Mouse (Mus musculus) embryonic fibroblast, embryonic 13.5 days (primary cell): ENCODE results near the gene Prickle2.

ENCODE experiments used
- CTCF ChIP-seq: IDR thresholded peaks from 2 replicates; pipeline ENCODE4 v1.5.1; 2011; ENCODE audit warnings: mild to moderate bottlenecking, control low read depth, low read length, moderate library complexity, borderline replicate concordance; ENCODE audit not compliant: insufficient read depth
- POLR2A ChIP-seq: IDR thresholded peaks from 2 replicates; pipeline ENCODE4 v1.6.1; 2011; ENCODE audit warnings: low read depth, mild to moderate bottlenecking, control low read depth, low read length, moderate library complexity

DNA sequence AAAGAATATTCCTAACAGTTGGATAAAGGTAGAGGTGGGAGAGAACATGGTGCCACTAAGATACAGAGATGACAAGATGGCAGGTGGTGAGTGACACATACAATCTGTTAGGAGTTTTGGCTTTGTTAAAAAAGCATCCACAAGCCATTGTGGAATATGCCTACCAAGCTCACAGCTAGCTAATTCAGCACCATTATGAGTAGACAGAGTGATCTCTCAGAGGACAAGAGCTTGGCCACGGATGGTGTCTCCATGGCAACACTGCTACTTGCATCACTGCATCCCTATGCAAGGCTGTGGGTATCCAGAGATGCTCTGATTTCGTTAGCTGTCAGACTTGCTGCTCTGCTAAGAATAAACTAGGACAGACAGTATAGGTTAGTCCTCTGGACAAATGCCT lies 238.6 kb downstream of the Prickle2 start:
- no peak for TF ChIP-seq CTCF
- no peak for TF ChIP-seq POLR2A
